Mouse (Mus musculus) forebrain, embryonic 16.5 days (tissue): ENCODE data around the gene Mrps18a. TPM values are rescaled to one million over a fixed set of nuclear protein-coding genes. Genes with fewer than 3 reads are reported as not detected.

ENCODE experiments used
- ATAC-seq: fragments of 200-750 bp; cut with Nextera tagmentation; 2 replicates; pipeline ENCODE4 v1.8.0; 2017; ENCODE audit warnings: mild to moderate bottlenecking, moderate library complexity
- H3K27ac ChIP-seq: fragments of 300-500 bp; sonication (generic); 2 replicates; pipeline ENCODE4 v1.5.1; 2014; ENCODE audit warnings: low read length, control low read depth
- H3K27me3 ChIP-seq: fragments of 300-500 bp; sonication (generic); replicated peaks from 2 replicates; pipeline ENCODE4 v1.6.1; 2014; ENCODE audit warnings: low read length; ENCODE audit not compliant: control insufficient read depth, insufficient read depth
- H3K36me3 ChIP-seq: fragments of 300-500 bp; sonication (generic); 2 replicates; pipeline ENCODE4 v1.6.1; 2014; ENCODE audit not compliant: control insufficient read depth, insufficient read depth
- H3K4me1 ChIP-seq: fragments of 300-500 bp; sonication (generic); replicated peaks from 2 replicates; pipeline ENCODE4 v1.6.1; 2014; ENCODE audit warnings: low read length; ENCODE audit not compliant: control insufficient read depth, insufficient read depth
- H3K4me2 ChIP-seq: fragments of 300-500 bp; sonication (generic); 2 replicates; pipeline ENCODE4 v1.6.1; 2014; ENCODE audit warnings: mild to moderate bottlenecking, low read length, control low read depth
- H3K4me3 ChIP-seq: fragments of 300-500 bp; sonication (generic); replicated peaks from 2 replicates; pipeline ENCODE4 v1.5.1; 2014; ENCODE audit warnings: mild to moderate bottlenecking, low read length, control low read depth
- H3K9ac ChIP-seq: fragments of 300-500 bp; sonication (generic); replicated peaks from 2 replicates; pipeline ENCODE4 v1.6.1; 2014; ENCODE audit warnings: low read depth, low read length, control low read depth
- H3K9me3 ChIP-seq: fragments of 300-500 bp; sonication (generic); 2 replicates; pipeline ENCODE4 v1.6.1; 2016; ENCODE audit warnings: low read length; ENCODE audit not compliant: control insufficient read depth
- WGBS: fragments of 180-500 bp; shearing (Covaris S2); extraction: QIAGEN DNeasy Blood & Tissue Kit; methylation state at CpG from one replicate; pipeline ENCODE4 v1.1.7; 2014; 5-methylcytosine and 5-hydroxymethylcytosine counted together
- polyA plus RNA-seq: library from polyadenylated mRNA; unstranded; fragments of >200 nt; fragmentation: Nextera tagmentation; extraction: Ambion mirVana; gene quantifications from 2 replicates; pipeline ENCODE4 v1.2.1, GENCODE M21; 2015

Gene Mrps18a
- polyA plus RNA-seq, 1 experiment from 2014 or later = 137 TPM

- Histone ChIP-seq H3K27me3 (no peaks in the 10 kb centered on the region), H3K4me2 (no peak overlapping the region), H3K27ac (no peak overlapping the region), H3K9ac (no peak overlapping the region), H3K36me3 (no peaks in the 10 kb centered on the region), H3K9me3 (no peaks in the 10 kb centered on the region), H3K4me1 (0 out of 2 replicates have a peak, but pooled peaks cover 2% of the 10 kb centered on the region), H3K4me3 (no peak overlapping the region)
- ATAC-seq = no peak
- 69% methylated on average over 5 of the region's 5 CpGs for WGBS
Observed at GRCm38 (mm10) chr17:46075551-46076259, 35.1 kb upstream of the Mrps18a start.

GRCm38 (mm10) chr17:46076260-46076551 lies 34.6 kb upstream of the Mrps18a start:
- 0 out of 2 replicates have a peak, but pooled peaks cover 2% of the 10 kb centered on the region for H3K4me1 ChIP-seq
- ATAC-seq = no peak
- H3K4me3 ChIP-seq = no peak overlapping the region
- no peaks in the 10 kb centered on the region for H3K27me3 ChIP-seq
- no peak overlapping the region for H3K27ac ChIP-seq
- H3K9ac ChIP-seq = no peak overlapping the region
- no peak overlapping the region for H3K4me2 ChIP-seq
- 33% methylated on average over 1 of the region's 1 CpGs for WGBS
- H3K9me3 ChIP-seq = no peaks in the 10 kb centered on the region
- no peaks in the 10 kb centered on the region for H3K36me3 ChIP-seq

- Histone ChIP-seq H3K4me1 (peaks cover 2% of the 10 kb centered on the region; the same call in 1 of the 2 replicates), H3K9ac (no peak overlapping the region), H3K4me3 (no peak overlapping the region), H3K27ac (no peak overlapping the region), H3K9me3 (no peaks in the 10 kb centered on the region), H3K27me3 (no peaks in the 10 kb centered on the region), H3K36me3 (no peaks in the 10 kb centered on the region), H3K4me2 (no peak overlapping the region)
- no peak for ATAC-seq
- 91% methylated on average over 12 of the region's 12 CpGs for WGBS
Observed at GRCm38 (mm10) chr17:46077921-46078534, 32.8 kb upstream of the Mrps18a start.

- ATAC-seq = no peak
- no peaks in the 10 kb centered on the region for H3K9me3 ChIP-seq
- 75% methylated on average over 2 of the region's 2 CpGs for WGBS
Observed at GRCm38 (mm10) chr17:46079037-46079436, 31.7 kb upstream of the Mrps18a start.

GRCm38 (mm10) chr17:46080388-46080787 lies 30.4 kb upstream of the Mrps18a start:
- Histone ChIP-seq H3K4me1 (peaks cover 16% of the 10 kb centered on the region), H3K4me3 (no peak overlapping the region), H3K27me3 (no peaks in the 10 kb centered on the region), H3K9me3 (no peaks in the 10 kb centered on the region), H3K4me2 (no peak overlapping the region), H3K9ac (no peak overlapping the region), H3K36me3 (no peaks in the 10 kb centered on the region), H3K27ac (no peak overlapping the region)
- WGBS = 30% methylated on average over 7 of the region's 7 CpGs
- ATAC-seq = no peak

More at GRCm38 (mm10) chr17:46079037-46079436, 31.7 kb upstream of the Mrps18a start:
- no peak overlapping the region for H3K4me3 ChIP-seq
- H3K4me2 ChIP-seq = no peak overlapping the region
- H3K9ac ChIP-seq = no peak overlapping the region
- H3K27ac ChIP-seq = no peak overlapping the region
- H3K27me3 ChIP-seq = no peaks in the 10 kb centered on the region
- H3K4me1 ChIP-seq = peaks cover 12% of the 10 kb centered on the region
- H3K36me3 ChIP-seq = no peaks in the 10 kb centered on the region

- WGBS = 33% methylated on average over 5 of the region's 5 CpGs
- ATAC-seq = no peak
Observed at GRCm38 (mm10) chr17:46081042-46081441, 29.7 kb upstream of the Mrps18a start.

GRCm38 (mm10) chr17:46081657-46082056 lies 29.1 kb upstream of the Mrps18a start:
- Histone ChIP-seq H3K9ac (no peak overlapping the region), H3K36me3 (no peaks in the 10 kb centered on the region), H3K27ac (no peak overlapping the region), H3K27me3 (no peaks in the 10 kb centered on the region), H3K4me2 (no peak overlapping the region), H3K9me3 (no peaks in the 10 kb centered on the region), H3K4me1 (peaks cover 16% of the 10 kb centered on the region), H3K4me3 (no peak overlapping the region)
- no peak for ATAC-seq
- 74% methylated on average over 6 of the region's 7 CpGs for WGBS

More at GRCm38 (mm10) chr17:46081042-46081441, 29.7 kb upstream of the Mrps18a start:
- H3K27ac ChIP-seq = no peak overlapping the region
- H3K27me3 ChIP-seq = no peaks in the 10 kb centered on the region
- peaks cover 16% of the 10 kb centered on the region for H3K4me1 ChIP-seq
- H3K9ac ChIP-seq = no peak overlapping the region
- no peak overlapping the region for H3K4me3 ChIP-seq
- no peaks in the 10 kb centered on the region for H3K36me3 ChIP-seq
- no peak overlapping the region for H3K4me2 ChIP-seq
- H3K9me3 ChIP-seq = no peaks in the 10 kb centered on the region

- no peak overlapping the region for H3K4me2 ChIP-seq
- H3K27ac ChIP-seq = no peak overlapping the region; the same call in 1 of the 2 replicates
Observed at GRCm38 (mm10) chr17:46083381-46083780, 27.4 kb upstream of the Mrps18a start.

GRCm38 (mm10) chr17:46084091-46084501 lies 26.7 kb upstream of the Mrps18a start:
- H3K4me2 ChIP-seq = peak overlapping the region; percentile 40
- peak overlapping the region; percentile 44 for H3K9ac ChIP-seq
- H3K36me3 ChIP-seq = no peaks in the 10 kb centered on the region
- WGBS = 2% methylated on average over 10 of the region's 10 CpGs
- H3K4me3 ChIP-seq = peak overlapping the region; percentile 15; the same call in 1 of the 2 replicates
- peak overlapping the region; percentile 54 for H3K27ac ChIP-seq
- no peaks in the 10 kb centered on the region for H3K9me3 ChIP-seq
- no peaks in the 10 kb centered on the region for H3K27me3 ChIP-seq
- peaks cover 16% of the 10 kb centered on the region for H3K4me1 ChIP-seq
- ATAC-seq = peak; percentile 92

More at GRCm38 (mm10) chr17:46083381-46083780, 27.4 kb upstream of the Mrps18a start:
- no peak overlapping the region for H3K9ac ChIP-seq
- H3K9me3 ChIP-seq = no peaks in the 10 kb centered on the region
- no peaks in the 10 kb centered on the region for H3K27me3 ChIP-seq
- 65% methylated on average over 3 of the region's 3 CpGs for WGBS
- peaks cover 16% of the 10 kb centered on the region for H3K4me1 ChIP-seq
- no peak overlapping the region for H3K4me3 ChIP-seq
- H3K36me3 ChIP-seq = no peaks in the 10 kb centered on the region
- no peak for ATAC-seq
